Mouse (Mus musculus): ENCODE results near the gene Tcf25.

DNA sequence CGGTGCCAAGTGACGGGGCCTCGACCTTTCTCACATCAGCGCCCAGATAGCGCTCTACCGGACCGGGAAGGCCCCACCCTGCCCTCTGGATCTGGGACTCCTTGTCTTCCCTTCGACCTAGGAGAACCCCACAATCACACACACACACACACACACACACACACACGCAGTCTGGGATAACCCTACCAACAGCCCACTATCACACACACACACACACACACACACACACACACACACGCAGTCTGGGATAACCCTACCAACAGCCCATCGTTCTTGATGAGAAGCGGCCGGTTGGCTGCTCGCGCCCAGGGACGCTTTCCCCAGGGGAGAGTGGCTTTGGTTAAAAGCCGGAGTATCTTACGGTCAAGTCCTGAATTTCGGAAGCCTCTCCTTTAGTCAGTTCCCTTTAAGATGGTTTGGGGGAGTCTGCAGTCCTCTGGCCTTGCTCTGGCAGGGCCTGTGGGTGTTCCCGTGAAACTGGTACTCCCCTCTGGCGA lies 40.4 kb upstream of the Tcf25 start:
- TF ChIP-seq CTCF (IDR thresholded peaks at IDR 0.05; ENCODE audit: low read depth, low read length) = no peak
- no peak for TF ChIP-seq POLR2A (IDR thresholded peaks at IDR 0.05; ENCODE audit: insufficient read depth, low read length)
